Mouse (Mus musculus) gastrocnemius, postnatal 25 days (tissue): ENCODE results near the gene Fam129c. TPM values are rescaled to one million over a fixed set of nuclear protein-coding genes. Genes with fewer than 3 reads are reported as not detected.

Experiments
- DNase-seq: peaks from one replicate; pipeline ENCODE4 v3.0.0; 2022
- long read RNA-seq, 2 experiments: library from polyadenylated mRNA; stranded (forward); transcript quantifications; one replicate each; pipeline ENCODE4 v2.0.0; 2021
- total RNA-seq, 2 experiments: library from RNA; stranded (reverse); gene quantifications; 1 replicate in 1 of 2; 2 replicates in 1 of 2; pipeline ENCODE4 v1.2.3; 2021

The Fam129c gene
- total RNA-seq = under 1 TPM; 0.29 to 0.38 TPM
- long read RNA-seq, experiment 1 = 0 reads
- long read RNA-seq, experiment 2 = 0 reads

- no peak for DNase-seq
Observed at GRCm38 (mm10) chr8:71597451-71597850, at the start of gene Fam129c. TSS of gene Fam129c (plus strand) at chr8:71597648.

- no peak for DNase-seq
Observed at GRCm38 (mm10) chr8:71550754-71551153, 46.7 kb upstream of the Fam129c start.

- no peak for DNase-seq
Observed at GRCm38 (mm10) chr8:71552770-71553169, 44.7 kb upstream of the Fam129c start.

- DNase-seq = no peak
Observed at GRCm38 (mm10) chr8:71554001-71554400, 43.4 kb upstream of the Fam129c start.

GRCm38 (mm10) chr8:71554644-71555043 lies 42.8 kb upstream of the Fam129c start:
- no peak for DNase-seq

GRCm38 (mm10) chr8:71558071-71558957 lies 39.1 kb upstream of the Fam129c start, which contains the start of gene Tmem221:
TSS of gene Tmem221 (minus strand) at chr8:71558871.
- DNase-seq = no peak

- peak; percentile 43 for DNase-seq
Observed at GRCm38 (mm10) chr8:71558958-71559690, 38.3 kb upstream of the Fam129c start.

- no peak for DNase-seq
Observed at GRCm38 (mm10) chr8:71560071-71560470, 37.4 kb upstream of the Fam129c start.

GRCm38 (mm10) chr8:71560765-71561164 lies 36.7 kb upstream of the Fam129c start:
- no peak for DNase-seq

GRCm38 (mm10) chr8:71561401-71561800 lies 36.0 kb upstream of the Fam129c start:
- no peak for DNase-seq

- DNase-seq = peak; percentile 75
Observed at GRCm38 (mm10) chr8:71562751-71563150, 34.7 kb upstream of the Fam129c start.

GRCm38 (mm10) chr8:71563992-71564391 lies 33.5 kb upstream of the Fam129c start:
- DNase-seq = no peak

- no peak for DNase-seq
Observed at GRCm38 (mm10) chr8:71566501-71566900, 30.9 kb upstream of the Fam129c start, which contains the start of gene Nxnl1. TSS of gene Nxnl1 (minus strand) at chr8:71566601.

- DNase-seq = no peak
Observed at GRCm38 (mm10) chr8:71567587-71567986, 29.9 kb upstream of the Fam129c start.

GRCm38 (mm10) chr8:71568387-71568937 lies 29.0 kb upstream of the Fam129c start, which contains the start of gene Slc27a1:
TSS of gene Slc27a1 (plus strand) at chr8:71568882.
- peak; percentile 79 for DNase-seq

GRCm38 (mm10) chr8:71568941-71569340 lies 28.5 kb upstream of the Fam129c start:
- DNase-seq = peak; percentile 50

- DNase-seq = peak; percentile 81
Observed at GRCm38 (mm10) chr8:71569366-71570290, 27.8 kb upstream of the Fam129c start.

GRCm38 (mm10) chr8:71570291-71570954 lies 27.0 kb upstream of the Fam129c start:
- peak; percentile 86 for DNase-seq

- no peak for DNase-seq
Observed at GRCm38 (mm10) chr8:71572077-71572476, 25.4 kb upstream of the Fam129c start.

- DNase-seq = peak; percentile 53
Observed at GRCm38 (mm10) chr8:71572847-71573633, 24.4 kb upstream of the Fam129c start.
